Comparison of ENCODE assay signal across 8 mouse cellular contexts in the genomic region with DNA sequence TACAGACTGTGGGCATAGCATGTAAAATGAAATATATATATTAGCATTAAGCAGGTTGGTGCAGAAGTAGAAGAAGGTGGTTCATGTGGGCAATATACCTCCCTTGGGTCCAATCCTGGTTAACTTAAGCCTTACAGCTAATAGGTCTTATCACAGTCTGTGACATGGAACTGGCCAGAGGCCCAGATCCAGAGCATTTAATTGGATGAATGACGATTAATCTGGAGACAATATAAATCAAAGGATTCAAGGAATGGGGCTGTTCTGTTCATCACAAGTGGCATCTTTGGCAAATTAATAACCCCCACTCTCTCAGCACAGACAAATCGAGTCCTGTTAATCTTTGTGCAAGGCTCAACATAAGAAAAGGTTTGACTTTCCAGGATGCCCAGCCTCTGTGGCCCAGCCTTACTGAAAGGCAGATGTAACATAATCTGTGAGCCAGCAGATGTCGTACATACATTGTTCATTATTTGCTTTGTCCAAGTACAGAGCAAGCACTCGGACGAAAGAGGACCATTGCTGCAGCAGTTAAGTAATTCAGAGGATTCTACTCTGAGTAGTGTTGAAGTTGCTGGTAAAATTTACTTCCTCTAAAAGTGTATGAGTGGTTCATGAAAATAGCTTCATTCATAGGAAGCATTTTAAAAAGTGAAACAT.
DNase-seq lines count a peak whose midpoint lies in the region; ATAC-seq lines count a peak whose summit lies in the region.

No protein-coding gene starts in this region.

- ATAC-seq in forebrain, embryonic 11.5 days (replicated peaks; ENCODE audit: low FRiP score) = peak; percentile 88
- peak; percentile 67; the same call in 1 of the 2 replicates for ATAC-seq in lung, embryonic 15.5 days (ENCODE audit: borderline replicate concordance, extremely low read depth, low FRiP score, low TSS enrichment)
- ATAC-seq in granulocyte monocyte progenitor cell, adult 5-6 weeks (replicated peaks; ENCODE audit: poor library complexity, severe bottlenecking) = peak; percentile 84
- peak; percentile 86 for ATAC-seq in megakaryocyte-erythroid progenitor cell, adult 5-6 weeks (replicated peaks; ENCODE audit: low FRiP score, low TSS enrichment, poor library complexity, severe bottlenecking)

- no peak overlapping the region for H3K4me2 ChIP-seq in forebrain, embryonic 11.5 days (ENCODE audit: low read depth, low read length, severe bottlenecking)
- no peak overlapping the region for H3K4me2 ChIP-seq in lung, embryonic 15.5 days

- 36% methylated on average over 5 of the region's 5 CpGs for WGBS in forebrain, embryonic 11.5 days
- 51% methylated on average over 5 of the region's 5 CpGs for whole genome bisulfite sequencing in forebrain, embryonic 10.5 days
- WGBS in lung, embryonic 15.5 days = 32% methylated on average over 5 of the region's 5 CpGs

- no peak for DNase-seq in forebrain, embryonic 11.5 days (ENCODE audit: low spot score)
- no peak for DNase-seq in forebrain, embryonic 10.5 days (ENCODE audit: extremely low spot score, low spot score)
- no peak for DNase-seq in lung, adult 18-20 months
- DNase-seq in urinary bladder, postnatal 14 days (ENCODE audit: low spot score) = no peak
- no peak for DNase-seq in MN1 (ENCODE audit: low spot score)

- no peaks in the 10 kb centered on the region for H3K9me3 ChIP-seq in forebrain, embryonic 11.5 days (ENCODE audit: control insufficient read depth, low read length)
- H3K9me3 ChIP-seq in forebrain, embryonic 10.5 days = no peaks in the 10 kb centered on the region
- H3K9me3 ChIP-seq in lung, embryonic 15.5 days = no peaks in the 10 kb centered on the region

- H3K27ac ChIP-seq in forebrain, embryonic 11.5 days (ENCODE audit: low read depth, low read length) = no peak overlapping the region
- H3K27ac ChIP-seq in forebrain, embryonic 10.5 days = no peak overlapping the region; the same call in 1 of the 2 replicates
- H3K27ac ChIP-seq in lung, embryonic 15.5 days = no peak overlapping the region

- H3K27me3 ChIP-seq in forebrain, embryonic 11.5 days (ENCODE audit: control insufficient read depth, insufficient read depth, low read length) = no peaks in the 10 kb centered on the region
- no peaks in the 10 kb centered on the region for H3K27me3 ChIP-seq in forebrain, embryonic 10.5 days (ENCODE audit: poor library complexity, severe bottlenecking)
- H3K27me3 ChIP-seq in lung, embryonic 15.5 days = no peaks in the 10 kb centered on the region

- no peaks in the 10 kb centered on the region for H3K36me3 ChIP-seq in forebrain, embryonic 11.5 days (ENCODE audit: control insufficient read depth, insufficient read depth, low read length)
- H3K36me3 ChIP-seq in forebrain, embryonic 10.5 days (replicated peaks) = no peaks in the 10 kb centered on the region
- H3K36me3 ChIP-seq in lung, embryonic 15.5 days = no peaks in the 10 kb centered on the region

- no peaks in the 10 kb centered on the region for H3K4me1 ChIP-seq in forebrain, embryonic 11.5 days (replicated peaks; ENCODE audit: control insufficient read depth, insufficient read depth, low read length)
- peaks cover 11% of the 10 kb centered on the region; the same call in 1 of the 2 replicates for H3K4me1 ChIP-seq in forebrain, embryonic 10.5 days
- H3K4me1 ChIP-seq in lung, embryonic 15.5 days = no peaks in the 10 kb centered on the region

- no peak overlapping the region for H3K4me3 ChIP-seq in forebrain, embryonic 11.5 days (ENCODE audit: low read depth, low read length)
- H3K4me3 ChIP-seq in forebrain, embryonic 10.5 days = no peak overlapping the region
- no peak overlapping the region for H3K4me3 ChIP-seq in lung, embryonic 15.5 days

- no peak overlapping the region for H3K9ac ChIP-seq in forebrain, embryonic 11.5 days (ENCODE audit: low read length)
- H3K9ac ChIP-seq in lung, embryonic 15.5 days = no peak overlapping the region
